Mouse (Mus musculus) kidney, embryonic 15.5 days (tissue): ENCODE measurements around the gene Ocln. TPM values are rescaled to one million over a fixed set of nuclear protein-coding genes. Genes with fewer than 3 reads are reported as not detected.

ENCODE experiments used
- ATAC-seq: fragments of 200-750 bp; cut with Nextera tagmentation; replicated peaks from 2 replicates; pipeline ENCODE4 v1.8.0; 2017; ENCODE audit warnings: moderate TSS enrichment; ENCODE audit not compliant: low FRiP score
- H3K27ac ChIP-seq: fragments of 300-500 bp; sonication (generic); 2 replicates; pipeline ENCODE4 v1.5.1; 2015; ENCODE audit warnings: mild to moderate bottlenecking, inconsistent platforms
- H3K27me3 ChIP-seq: fragments of 300-500 bp; sonication (generic); 2 replicates; pipeline ENCODE4 v1.6.1; 2015; ENCODE audit warnings: inconsistent platforms
- H3K36me3 ChIP-seq: fragments of 300-500 bp; sonication (generic); 2 replicates; pipeline ENCODE4 v1.6.1; 2015; ENCODE audit warnings: inconsistent platforms
- H3K4me1 ChIP-seq: fragments of 300-500 bp; sonication (generic); 2 replicates; pipeline ENCODE4 v1.6.1; 2015; ENCODE audit warnings: inconsistent platforms
- H3K4me2 ChIP-seq: fragments of 300-500 bp; sonication (generic); 2 replicates; pipeline ENCODE4 v1.6.1; 2015; ENCODE audit warnings: moderate library complexity, mild to moderate bottlenecking, inconsistent platforms
- H3K4me3 ChIP-seq: fragments of 300-500 bp; sonication (generic); replicated peaks from 2 replicates; pipeline ENCODE4 v1.5.1; 2015; ENCODE audit warnings: mild to moderate bottlenecking, inconsistent platforms
- H3K9ac ChIP-seq: fragments of 300-500 bp; sonication (generic); 2 replicates; pipeline ENCODE4 v1.6.1; 2015; ENCODE audit warnings: mild to moderate bottlenecking, inconsistent platforms
- H3K9me3 ChIP-seq: fragments of 300-500 bp; sonication (generic); replicated peaks from 2 replicates; pipeline ENCODE4 v1.6.1; 2016; ENCODE audit warnings: inconsistent platforms
- WGBS: fragments of 180-500 bp; shearing (Covaris S2); methylation state at CpG from one replicate; pipeline ENCODE4 v1.1.7; 2015; ENCODE audit warnings: mixed read lengths; 5-methylcytosine and 5-hydroxymethylcytosine counted together
- polyA plus RNA-seq: library from polyadenylated mRNA; unstranded; fragments of >200 nt; fragmentation: Nextera tagmentation; extraction: Ambion mirVana; gene quantifications from 2 replicates; pipeline ENCODE4 v1.2.1, GENCODE M21; 2015

The Ocln gene
- polyA plus RNA-seq, 1 experiment from 2014 or later, result 26.1 TPM

- ATAC-seq, result no peak
- WGBS, result 77% methylated on average over 3 of the region's 3 CpGs
- Histone ChIP-seq H3K36me3 (no peaks in the 10 kb centered on the region), H3K4me3 (no peak overlapping the region), H3K4me1 (no peaks in the 10 kb centered on the region), H3K27ac (no peak overlapping the region), H3K9me3 (no peaks in the 10 kb centered on the region), H3K4me2 (no peak overlapping the region), H3K27me3 (no peaks in the 10 kb centered on the region), H3K9ac (no peak overlapping the region)
Measured at GRCm38 (mm10) chr13:100536149-100536548, 16.4 kb downstream of the Ocln start.

- H3K27ac ChIP-seq, result no peak overlapping the region
Measured at GRCm38 (mm10) chr13:100532788-100533365, 19.6 kb downstream of the Ocln start.

GRCm38 (mm10) chr13:100526649-100527038, 25.9 kb downstream of the Ocln start:
- H3K9ac ChIP-seq, result no peak overlapping the region
- no peaks in the 10 kb centered on the region for H3K9me3 ChIP-seq
- 32% methylated on average over 6 of the region's 6 CpGs for WGBS
- H3K4me3 ChIP-seq, result no peak overlapping the region
- H3K4me2 ChIP-seq, result 0 out of 2 replicates have a peak overlapping the region, but pooled peaks have one; percentile 32
- 0 out of 2 replicates have a peak, but pooled peaks cover 4% of the 10 kb centered on the region for H3K36me3 ChIP-seq
- H3K4me1 ChIP-seq, result peaks cover 5% of the 10 kb centered on the region; the same call in 1 of the 2 replicates
- H3K27ac ChIP-seq, result peak overlapping the region; percentile 68
- peak; percentile 49 for ATAC-seq
- no peaks in the 10 kb centered on the region for H3K27me3 ChIP-seq

More at GRCm38 (mm10) chr13:100532788-100533365, 19.6 kb downstream of the Ocln start:
- H3K4me1 ChIP-seq, result no peaks in the 10 kb centered on the region
- no peak overlapping the region for H3K4me3 ChIP-seq
- H3K9ac ChIP-seq, result no peak overlapping the region
- peak; percentile 79 for ATAC-seq
- WGBS, result 34% methylated on average over 6 of the region's 6 CpGs
- H3K36me3 ChIP-seq, result 0 out of 2 replicates have a peak, but pooled peaks cover 4% of the 10 kb centered on the region
- H3K27me3 ChIP-seq, result no peaks in the 10 kb centered on the region
- no peak overlapping the region for H3K4me2 ChIP-seq
- H3K9me3 ChIP-seq, result no peaks in the 10 kb centered on the region

GRCm38 (mm10) chr13:100525935-100526648, 26.4 kb downstream of the Ocln start:
- H3K4me3 ChIP-seq, result no peak overlapping the region
- H3K9ac ChIP-seq, result no peak overlapping the region
- WGBS, result 58% methylated on average over 6 of the region's 6 CpGs
- no peaks in the 10 kb centered on the region for H3K9me3 ChIP-seq
- peaks cover 5% of the 10 kb centered on the region; the same call in 1 of the 2 replicates for H3K4me1 ChIP-seq
- H3K4me2 ChIP-seq, result no peak overlapping the region
- no peaks in the 10 kb centered on the region for H3K27me3 ChIP-seq
- H3K36me3 ChIP-seq, result 0 out of 2 replicates have a peak, but pooled peaks cover 4% of the 10 kb centered on the region
- ATAC-seq, result no peak
- peak overlapping the region; percentile 68 for H3K27ac ChIP-seq

- Histone ChIP-seq H3K9me3 (no peaks in the 10 kb centered on the region), H3K36me3 (0 out of 2 replicates have a peak, but pooled peaks cover 2% of the 10 kb centered on the region), H3K27me3 (no peaks in the 10 kb centered on the region), H3K4me1 (peaks cover 5% of the 10 kb centered on the region; the same call in 1 of the 2 replicates), H3K4me3 (no peak overlapping the region), H3K27ac (no peak overlapping the region), H3K4me2 (no peak overlapping the region), H3K9ac (no peak overlapping the region)
- WGBS, result 87% methylated on average over 6 of the region's 6 CpGs
- no peak for ATAC-seq
Measured at GRCm38 (mm10) chr13:100524896-100525295, 27.6 kb downstream of the Ocln start.

- 92% methylated on average over 2 of the region's 2 CpGs for WGBS
- Histone ChIP-seq H3K27ac (no peak overlapping the region), H3K9me3 (no peaks in the 10 kb centered on the region), H3K4me2 (no peak overlapping the region), H3K4me1 (peaks cover 17% of the 10 kb centered on the region; the same call in 1 of the 2 replicates), H3K36me3 (no peaks in the 10 kb centered on the region), H3K27me3 (no peaks in the 10 kb centered on the region), H3K4me3 (no peak overlapping the region), H3K9ac (no peak overlapping the region)
- no peak for ATAC-seq
Measured at GRCm38 (mm10) chr13:100523698-100524097, 28.8 kb downstream of the Ocln start.

- WGBS, result 82% methylated on average over 9 of the region's 9 CpGs
- Histone ChIP-seq H3K9ac (no peak overlapping the region), H3K27me3 (no peaks in the 10 kb centered on the region), H3K4me2 (no peak overlapping the region), H3K36me3 (no peaks in the 10 kb centered on the region), H3K4me3 (no peak overlapping the region), H3K4me1 (peaks cover 17% of the 10 kb centered on the region; the same call in 1 of the 2 replicates), H3K27ac (no peak overlapping the region), H3K9me3 (no peaks in the 10 kb centered on the region)
- no peak for ATAC-seq
Measured at GRCm38 (mm10) chr13:100521724-100522591, 30.6 kb downstream of the Ocln start.

- peak; percentile 87 for ATAC-seq
Measured at GRCm38 (mm10) chr13:100519162-100519561, 33.4 kb downstream of the Ocln start.

GRCm38 (mm10) chr13:100518191-100518590, 34.3 kb downstream of the Ocln start:
- H3K9me3 ChIP-seq, result no peaks in the 10 kb centered on the region
- 60% methylated on average over 6 of the region's 6 CpGs for WGBS
- no peaks in the 10 kb centered on the region for H3K27me3 ChIP-seq
- peaks cover 22% of the 10 kb centered on the region for H3K4me1 ChIP-seq
- no peaks in the 10 kb centered on the region for H3K36me3 ChIP-seq
- H3K4me2 ChIP-seq, result no peak overlapping the region
- no peak overlapping the region for H3K4me3 ChIP-seq
- H3K27ac ChIP-seq, result peak overlapping the region; percentile 87
- ATAC-seq, result no peak
- H3K9ac ChIP-seq, result no peak overlapping the region

More at GRCm38 (mm10) chr13:100519162-100519561, 33.4 kb downstream of the Ocln start:
- H3K9ac ChIP-seq, result no peak overlapping the region
- H3K4me2 ChIP-seq, result no peak overlapping the region
- H3K27ac ChIP-seq, result peak overlapping the region; percentile 87
- WGBS, result 63% methylated on average over 2 of the region's 2 CpGs
- H3K4me3 ChIP-seq, result no peak overlapping the region
- H3K27me3 ChIP-seq, result no peaks in the 10 kb centered on the region
- H3K4me1 ChIP-seq, result peaks cover 22% of the 10 kb centered on the region
- no peaks in the 10 kb centered on the region for H3K9me3 ChIP-seq
- no peaks in the 10 kb centered on the region for H3K36me3 ChIP-seq

- Histone ChIP-seq H3K27ac (peak overlapping the region; percentile 87), H3K36me3 (no peaks in the 10 kb centered on the region), H3K9me3 (no peaks in the 10 kb centered on the region), H3K4me2 (no peak overlapping the region), H3K9ac (no peak overlapping the region), H3K4me1 (peaks cover 22% of the 10 kb centered on the region), H3K27me3 (no peaks in the 10 kb centered on the region), H3K4me3 (no peak overlapping the region)
- WGBS, result 85% methylated on average over 6 of the region's 6 CpGs
- no peak for ATAC-seq
Measured at GRCm38 (mm10) chr13:100517652-100518153, 34.8 kb downstream of the Ocln start.

- WGBS, result 61% methylated on average over 12 of the region's 12 CpGs
- peak overlapping the region; percentile 87 for H3K27ac ChIP-seq
- no peaks in the 10 kb centered on the region for H3K36me3 ChIP-seq
- no peaks in the 10 kb centered on the region for H3K27me3 ChIP-seq
- peak; percentile 33; the same call in 1 of the 2 replicates for ATAC-seq
- no peak overlapping the region for H3K4me2 ChIP-seq
- H3K9me3 ChIP-seq, result no peaks in the 10 kb centered on the region
- H3K9ac ChIP-seq, result no peak overlapping the region
- peaks cover 22% of the 10 kb centered on the region for H3K4me1 ChIP-seq
- no peak overlapping the region for H3K4me3 ChIP-seq
Measured at GRCm38 (mm10) chr13:100516213-100517105, 36.1 kb downstream of the Ocln start.
